Comparison of ENCODE assay signal across 19 mouse cellular contexts in the genomic region with DNA sequence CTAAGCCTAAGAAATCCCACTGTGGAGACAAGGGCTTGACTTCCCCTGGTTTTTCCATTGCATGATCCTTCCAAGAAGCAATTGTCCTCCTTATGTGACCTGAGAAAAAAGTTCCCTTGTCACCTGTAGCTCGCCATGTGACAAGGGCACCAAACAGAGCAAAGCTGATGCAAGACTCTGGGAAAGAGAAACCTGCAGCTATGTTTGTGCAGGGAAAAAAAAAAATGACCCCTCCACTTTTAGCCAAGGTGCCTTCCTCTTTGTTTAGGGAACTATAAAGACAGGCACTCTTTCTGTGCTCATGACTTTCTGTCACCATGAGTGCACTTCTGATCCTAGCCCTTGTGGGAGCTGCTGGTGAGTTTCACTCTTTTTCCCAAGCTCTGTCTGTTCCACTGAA. TPM values are rescaled to one million over a fixed set of nuclear protein-coding genes. Genes with fewer than 3 reads are reported as not detected.
"Had no signal": no experiment of that assay in that cellular context is flagged by ENCODE, and none has a peak within 500 bp of the region (broad histone marks: within the 10 kb centered on the region; RNA-seq: fewer than 3 reads in every experiment).

A gene (plus strand): TSS at position 301 of the 400 bp plus-strand sequence.

- DNase-seq: kidney, adult 2 months; kidney, postnatal 25 days; lung, embryonic 14.5 days; lung, postnatal 10 days; right cerebral cortex, adult 18-20 months; right cerebral cortex, postnatal 25 days; thymus, adult 18-20 months; thymus, postnatal 4 days had no signal

- H3K27ac ChIP-seq: left cerebral cortex, adult 2 months; limb, embryonic 10.5 days; liver, embryonic 15.5 days; macrophage; midbrain, embryonic 13.5 days had no signal

- H3K4me3 ChIP-seq: left cerebral cortex, adult 2 months; limb, embryonic 10.5 days; liver, embryonic 15.5 days; midbrain, embryonic 13.5 days had no signal

- H3K9ac ChIP-seq: liver, embryonic 15.5 days; lung, embryonic 14.5 days; midbrain, embryonic 13.5 days had no signal

- H3K27me3 ChIP-seq: liver, embryonic 15.5 days; midbrain, embryonic 13.5 days had no signal

- H3K9me3 ChIP-seq: limb, embryonic 10.5 days; liver, embryonic 15.5 days; midbrain, embryonic 13.5 days had no signal

- H3K4me2 ChIP-seq: liver, embryonic 11.5 days; liver, embryonic 15.5 days; lung, embryonic 14.5 days; midbrain, embryonic 13.5 days had no signal

- H3K36me3 ChIP-seq: limb, embryonic 10.5 days; liver, embryonic 15.5 days; midbrain, embryonic 13.5 days had no signal

- ATAC-seq: midbrain, embryonic 13.5 days had no signal

- H3K4me1 ChIP-seq: limb, embryonic 10.5 days; liver, embryonic 15.5 days; midbrain, embryonic 13.5 days had no signal

RNA-seq across cellular contexts. Expression of the gene that starts here (rescaled TPM):
- total RNA-seq: layer of hippocampus, postnatal 25 days; left cerebral cortex, adult 2 months; left cerebral cortex, postnatal 14 days; midbrain, postnatal 0 days had no signal
- polyA plus RNA-seq: kidney, adult 2 months; kidney, embryonic 16.5 days; limb, embryonic 10.5 days; lung, embryonic 14.5 days; macrophage; midbrain, embryonic 13.5 days; midbrain, postnatal 0 days; neural tube, embryonic 14.5 days had no signal
